Mouse (Mus musculus) megakaryocyte-erythroid progenitor cell, adult 5-6 weeks (primary cell): ENCODE measurements around the gene Hnf1a. TPM values are rescaled to one million over a fixed set of nuclear protein-coding genes. Genes with fewer than 3 reads are reported as not detected.

Experiments used
- ATAC-seq: replicated peaks from 2 replicates; pipeline ENCODE4 v1.8.0; 2016; ENCODE audit warnings: mild to moderate bottlenecking, inconsistent platforms; ENCODE audit not compliant: severe bottlenecking, poor library complexity, low FRiP score, low TSS enrichment
- total RNA-seq, 2 experiments: library from RNA; stranded (forward) in 1 of 2; stranded (reverse) in 1 of 2; fragments of 200-1000, 215-1000 nt in 1 of 2; fragments of >200 nt in 1 of 2; fragmentation: Nextera tagmentation in 1 of 2; gene quantifications; 2 replicates each; pipeline ENCODE4 v1.2.3; 2014 to 2017

Hnf1a gene
- total RNA-seq (2014; fragmentation: Nextera tagmentation) (not detected in 2 replicates), total RNA-seq (2017) (not detected in 2 replicates)

- ATAC-seq, result no peak
Observed at GRCm38 (mm10) chr5:114970824-114971227, at the start of gene Hnf1a. Gene Hnf1a (minus strand): TSS chr5:114971094.

GRCm38 (mm10) chr5:115018813-115019212 is 47.9 kb upstream of the Hnf1a start:
- ATAC-seq, result no peak

GRCm38 (mm10) chr5:115018270-115018669 is 47.4 kb upstream of the Hnf1a start:
- peak; percentile 82 for ATAC-seq

GRCm38 (mm10) chr5:115015121-115015520 is 44.2 kb upstream of the Hnf1a start:
- ATAC-seq, result no peak

- no peak; the same call in 1 of the 2 replicates for ATAC-seq
Observed at GRCm38 (mm10) chr5:115014570-115014969, 43.7 kb upstream of the Hnf1a start.

- no peak for ATAC-seq
Observed at GRCm38 (mm10) chr5:115013436-115013835, 42.5 kb upstream of the Hnf1a start.

- ATAC-seq, result peak; percentile 28
Observed at GRCm38 (mm10) chr5:115011519-115012261, 40.8 kb upstream of the Hnf1a start.

- ATAC-seq, result no peak
Observed at GRCm38 (mm10) chr5:115011217-115011518, 40.3 kb upstream of the Hnf1a start.

- ATAC-seq, result peak; percentile 69
Observed at GRCm38 (mm10) chr5:115010577-115011216, 39.8 kb upstream of the Hnf1a start, which contains the start of gene Sppl3. Gene Sppl3 (plus strand): TSS chr5:115011137.

- ATAC-seq, result no peak
Observed at GRCm38 (mm10) chr5:115009961-115010360, 39.1 kb upstream of the Hnf1a start.

- ATAC-seq, result no peak
Observed at GRCm38 (mm10) chr5:115009143-115009542, 38.2 kb upstream of the Hnf1a start.

- ATAC-seq, result peak; percentile 42; the same call in 1 of the 2 replicates
Observed at GRCm38 (mm10) chr5:115008307-115008706, 37.4 kb upstream of the Hnf1a start.

- no peak for ATAC-seq
Observed at GRCm38 (mm10) chr5:115007768-115008167, 36.9 kb upstream of the Hnf1a start.

GRCm38 (mm10) chr5:115003224-115003873 is 32.5 kb upstream of the Hnf1a start:
- ATAC-seq, result no peak

- no peak for ATAC-seq
Observed at GRCm38 (mm10) chr5:115002781-115003180, 31.9 kb upstream of the Hnf1a start.

- no peak for ATAC-seq
Observed at GRCm38 (mm10) chr5:115001464-115001863, 30.6 kb upstream of the Hnf1a start.

GRCm38 (mm10) chr5:115000503-115000902 is 29.6 kb upstream of the Hnf1a start:
- ATAC-seq, result no peak

- ATAC-seq, result no peak
Observed at GRCm38 (mm10) chr5:114997327-114997726, 26.4 kb upstream of the Hnf1a start.

- no peak for ATAC-seq
Observed at GRCm38 (mm10) chr5:114996447-114996846, 25.6 kb upstream of the Hnf1a start.

GRCm38 (mm10) chr5:114985074-114985473 is 14.2 kb upstream of the Hnf1a start:
- ATAC-seq, result no peak
